Mouse (Mus musculus) ovary, postnatal 10 days (tissue): Measurements from ENCODE around the gene Btd.

Source experiments
- DNase-seq: peaks from one replicate; pipeline ENCODE4 v3.0.0; 2022; ENCODE audit warnings: low spot score

Gene Btd

DNA sequence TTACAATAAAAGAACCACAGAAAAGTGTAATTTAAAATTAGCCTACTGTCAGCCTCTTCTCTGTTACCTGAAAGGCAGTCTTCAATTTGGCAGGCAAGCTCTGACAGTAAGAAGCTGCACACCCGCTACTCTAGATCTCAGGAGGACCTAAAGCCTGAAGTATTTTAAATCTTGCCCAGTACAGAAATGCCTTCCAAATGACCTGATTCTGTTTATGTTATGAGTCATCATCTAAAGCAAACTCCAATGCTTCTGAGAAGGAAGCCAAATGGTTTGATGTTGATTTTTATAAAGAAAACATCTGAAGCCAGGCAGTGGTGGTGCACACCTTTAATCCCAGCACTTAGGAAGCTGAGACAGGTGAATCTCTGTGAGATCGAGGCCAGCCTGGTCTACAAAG is 59.5 kb downstream of the Btd start:
- no peak for DNase-seq

DNA sequence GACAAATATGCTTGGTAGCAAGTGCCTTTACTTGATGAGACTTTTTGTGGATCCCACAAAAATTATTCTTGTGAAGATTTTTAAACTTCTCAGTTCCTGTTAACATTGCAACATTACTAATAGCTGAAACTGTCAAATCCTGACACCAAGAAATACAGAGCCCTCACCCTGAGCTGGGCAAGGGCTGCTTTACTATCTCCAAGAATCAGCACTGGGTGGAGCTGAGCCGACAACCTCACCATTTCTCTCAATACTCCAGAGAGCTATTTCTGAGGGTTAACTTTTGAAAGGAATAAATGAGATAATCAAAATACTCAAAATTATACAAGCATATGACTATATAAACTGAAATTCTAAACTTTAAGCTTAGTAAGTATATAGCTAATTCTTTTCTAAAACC is 68.5 kb downstream of the Btd start:
- no peak for DNase-seq

DNA sequence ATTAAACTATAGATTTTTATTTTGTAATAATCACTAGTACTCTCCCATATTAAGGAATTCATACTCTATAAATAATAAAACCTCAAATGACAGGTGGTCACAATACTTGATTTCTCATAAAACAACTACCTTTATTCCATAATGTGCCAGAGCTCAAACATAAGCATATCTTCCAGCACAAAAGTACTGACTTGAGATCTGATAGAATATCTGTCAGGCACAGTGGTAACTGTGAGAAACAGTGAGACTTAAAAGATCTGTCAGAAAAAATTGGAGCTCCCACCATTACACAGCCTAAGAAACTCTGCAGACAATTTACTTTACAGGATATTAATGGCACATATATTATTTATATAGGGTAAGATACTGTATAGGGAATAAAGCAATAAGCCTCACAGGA is 74.8 kb downstream of the Btd start:
- DNase-seq: no peak

DNA sequence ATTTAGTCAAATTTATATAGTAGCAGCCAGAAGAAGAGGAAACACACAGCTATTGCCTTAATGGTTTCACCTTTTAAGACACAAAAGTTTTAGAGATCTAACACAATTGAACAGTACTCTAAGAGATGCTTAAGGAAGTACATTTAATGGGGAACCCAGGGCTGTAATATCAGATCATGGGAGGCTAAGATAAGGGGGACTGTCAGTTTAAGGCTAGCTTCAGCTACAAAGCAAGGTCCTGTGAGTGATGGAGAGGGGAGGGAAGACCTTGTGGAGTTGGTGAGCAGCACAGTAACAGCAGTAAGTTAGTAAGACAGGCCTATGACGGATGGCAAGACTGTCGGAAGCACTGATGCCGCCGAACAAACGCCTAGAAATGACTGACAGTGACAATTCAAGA is 76.5 kb downstream of the Btd start:
- DNase-seq: no peak
